Mouse (Mus musculus): ENCODE measurements at regions not wholly inside any gene's neighbourhood (a gene's known extent, or its start where the extent isn't known, plus 50 kb on each side); places are given as distances from the start of the nearest gene placed in this dataset.
"Not testable (repeated sequence)": the region's sequence is repeated elsewhere in the genome, so short reads cannot be mapped to it uniquely, and the experiment has no call there.

- Histone ChIP-seq H3K36me3 (no peaks in the 10 kb centered on the region), H3K4me2 (no peak overlapping the region), H3K9ac (no peak overlapping the region), H3K4me1 (peaks cover 6% of the 10 kb centered on the region; the same call in 1 of the 2 replicates), H3K4me3 (no peak overlapping the region), H3K27ac (no peak overlapping the region), H3K9me3 (no peaks in the 10 kb centered on the region), H3K27me3 (no peaks in the 10 kb centered on the region)
- 22% methylated on average over 8 of the region's 8 CpGs for WGBS
- ATAC-seq (ENCODE audit: borderline replicate concordance, extremely low read depth, low FRiP score, low TSS enrichment), result no peak; the same call in 1 of the 2 replicates
Measured at GRCm38 (mm10) chr10:99320797-99321196, 57.8 kb downstream of the Dusp6 start.

GRCm38 (mm10) chr10:99323358-99323757 lies 60.3 kb downstream of the Dusp6 start:
- no peak for ATAC-seq (ENCODE audit: borderline replicate concordance, extremely low read depth, low FRiP score, low TSS enrichment)
- no peaks in the 10 kb centered on the region for H3K9me3 ChIP-seq

GRCm38 (mm10) chr10:99327501-99327900 lies 64.5 kb downstream of the Dusp6 start:
- ATAC-seq (ENCODE audit: borderline replicate concordance, extremely low read depth, low FRiP score, low TSS enrichment), result no peak
- H3K9ac ChIP-seq, result no peak overlapping the region
- no peaks in the 10 kb centered on the region for H3K4me1 ChIP-seq
- no peak overlapping the region for H3K27ac ChIP-seq
- no peaks in the 10 kb centered on the region for H3K9me3 ChIP-seq
- H3K36me3 ChIP-seq, result no peaks in the 10 kb centered on the region
- no peak overlapping the region for H3K4me3 ChIP-seq
- WGBS, result 87% methylated on average over 2 of the region's 2 CpGs
- H3K27me3 ChIP-seq, result no peaks in the 10 kb centered on the region
- no peak overlapping the region for H3K4me2 ChIP-seq

More at GRCm38 (mm10) chr10:99323358-99323757, 60.3 kb downstream of the Dusp6 start:
- H3K4me3 ChIP-seq, result no peak overlapping the region
- no peak overlapping the region for H3K4me2 ChIP-seq
- H3K36me3 ChIP-seq, result no peaks in the 10 kb centered on the region
- H3K27ac ChIP-seq, result no peak overlapping the region
- H3K4me1 ChIP-seq, result peaks cover 6% of the 10 kb centered on the region; the same call in 1 of the 2 replicates
- WGBS, result 74% methylated on average over 8 of the region's 8 CpGs
- no peak overlapping the region for H3K9ac ChIP-seq
- no peaks in the 10 kb centered on the region for H3K27me3 ChIP-seq

- Histone ChIP-seq H3K4me2 (no peak overlapping the region), H3K4me3 (no peak overlapping the region), H3K9me3 (no peaks in the 10 kb centered on the region), H3K27ac (no peak overlapping the region), H3K4me1 (no peaks in the 10 kb centered on the region), H3K27me3 (no peaks in the 10 kb centered on the region), H3K36me3 (no peaks in the 10 kb centered on the region), H3K9ac (no peak overlapping the region)
- ATAC-seq (ENCODE audit: borderline replicate concordance, extremely low read depth, low FRiP score, low TSS enrichment), result no peak
- WGBS, result 87% methylated on average over 8 of the region's 8 CpGs
Measured at GRCm38 (mm10) chr10:99328568-99328967, 65.5 kb downstream of the Dusp6 start.

GRCm38 (mm10) chr10:99329469-99329868 lies 66.4 kb downstream of the Dusp6 start:
- Histone ChIP-seq H3K4me2 (no peak overlapping the region), H3K9ac (no peak overlapping the region), H3K4me1 (no peaks in the 10 kb centered on the region), H3K4me3 (no peak overlapping the region), H3K27me3 (no peaks in the 10 kb centered on the region), H3K36me3 (no peaks in the 10 kb centered on the region), H3K9me3 (no peaks in the 10 kb centered on the region), H3K27ac (no peak overlapping the region)
- ATAC-seq (ENCODE audit: borderline replicate concordance, extremely low read depth, low FRiP score, low TSS enrichment), result no peak
- 94% methylated on average over 6 of the region's 6 CpGs for WGBS

GRCm38 (mm10) chr10:99330519-99330918 lies 67.5 kb downstream of the Dusp6 start:
- Histone ChIP-seq H3K36me3 (no peaks in the 10 kb centered on the region), H3K27me3 (no peaks in the 10 kb centered on the region), H3K4me2 (no peak overlapping the region), H3K4me3 (no peak overlapping the region), H3K9me3 (no peaks in the 10 kb centered on the region), H3K9ac (no peak overlapping the region), H3K4me1 (no peaks in the 10 kb centered on the region), H3K27ac (no peak overlapping the region)
- no peak for ATAC-seq (ENCODE audit: borderline replicate concordance, extremely low read depth, low FRiP score, low TSS enrichment)
- WGBS, result 57% methylated on average over 7 of the region's 7 CpGs

GRCm38 (mm10) chr10:99331876-99332275 lies 68.8 kb downstream of the Dusp6 start:
- ATAC-seq (ENCODE audit: borderline replicate concordance, extremely low read depth, low FRiP score, low TSS enrichment), result no peak
- H3K9ac ChIP-seq, result no peak overlapping the region
- no peaks in the 10 kb centered on the region for H3K36me3 ChIP-seq
- H3K9me3 ChIP-seq, result no peaks in the 10 kb centered on the region
- no peaks in the 10 kb centered on the region for H3K27me3 ChIP-seq
- no peak overlapping the region for H3K4me3 ChIP-seq
- WGBS, result 81% methylated on average over 12 of the region's 12 CpGs
- H3K27ac ChIP-seq, result no peak overlapping the region
- no peaks in the 10 kb centered on the region for H3K4me1 ChIP-seq
- no peak overlapping the region for H3K4me2 ChIP-seq

- no peak overlapping the region for H3K4me3 ChIP-seq
- WGBS, result 68% methylated on average over 5 of the region's 5 CpGs
- H3K4me1 ChIP-seq, result no peaks in the 10 kb centered on the region
- no peak overlapping the region for H3K4me2 ChIP-seq
- ATAC-seq (ENCODE audit: borderline replicate concordance, extremely low read depth, low FRiP score, low TSS enrichment), result no peak
- H3K27ac ChIP-seq, result no peak overlapping the region
- no peaks in the 10 kb centered on the region for H3K36me3 ChIP-seq
- no peaks in the 10 kb centered on the region for H3K9me3 ChIP-seq
- no peak overlapping the region for H3K9ac ChIP-seq
- no peaks in the 10 kb centered on the region for H3K27me3 ChIP-seq
Measured at GRCm38 (mm10) chr10:99333831-99334230, 70.8 kb downstream of the Dusp6 start.

GRCm38 (mm10) chr10:99336091-99336490 lies 73.1 kb downstream of the Dusp6 start:
- ATAC-seq (ENCODE audit: borderline replicate concordance, extremely low read depth, low FRiP score, low TSS enrichment), result no peak
- 50% methylated on average over 4 of the region's 4 CpGs for WGBS
- no peak overlapping the region for H3K4me3 ChIP-seq
- no peaks in the 10 kb centered on the region for H3K4me1 ChIP-seq
- no peak overlapping the region for H3K4me2 ChIP-seq
- no peak overlapping the region for H3K27ac ChIP-seq
- H3K27me3 ChIP-seq, result no peaks in the 10 kb centered on the region
- H3K9ac ChIP-seq, result no peak overlapping the region
- H3K36me3 ChIP-seq, result no peaks in the 10 kb centered on the region
- H3K9me3 ChIP-seq, result no peaks in the 10 kb centered on the region

- not testable (repeated sequence) for H3K9me3 ChIP-seq
- 93% methylated on average over 8 of the region's 11 CpGs for WGBS
Measured at GRCm38 (mm10) chr10:99338790-99339189, 75.8 kb downstream of the Dusp6 start.

GRCm38 (mm10) chr10:99339291-99339912 lies 76.4 kb downstream of the Dusp6 start:
- ATAC-seq (ENCODE audit: borderline replicate concordance, extremely low read depth, low FRiP score, low TSS enrichment); H3K36me3 ChIP-seq; H3K4me2 ChIP-seq; H3K4me3 ChIP-seq; H3K9ac ChIP-seq; H3K27me3 ChIP-seq; H3K4me1 ChIP-seq; H3K9me3 ChIP-seq; H3K27ac ChIP-seq: not testable (repeated sequence)
- 97% methylated on average over 12 of the region's 19 CpGs for WGBS

More at GRCm38 (mm10) chr10:99338790-99339189, 75.8 kb downstream of the Dusp6 start:
- not testable (repeated sequence) for H3K9ac ChIP-seq; H3K4me1 ChIP-seq; H3K4me3 ChIP-seq; ATAC-seq (ENCODE audit: borderline replicate concordance, extremely low read depth, low FRiP score, low TSS enrichment); H3K36me3 ChIP-seq; H3K27me3 ChIP-seq; H3K27ac ChIP-seq; H3K4me2 ChIP-seq

GRCm38 (mm10) chr10:99340057-99340456 lies 77.0 kb downstream of the Dusp6 start:
- H3K4me2 ChIP-seq; H3K9me3 ChIP-seq; H3K36me3 ChIP-seq; H3K4me3 ChIP-seq; H3K27ac ChIP-seq; H3K27me3 ChIP-seq; H3K4me1 ChIP-seq; H3K9ac ChIP-seq; ATAC-seq (ENCODE audit: borderline replicate concordance, extremely low read depth, low FRiP score, low TSS enrichment): not testable (repeated sequence)
- WGBS, result 100% methylated on average over 3 of the region's 25 CpGs

Data from lung, embryonic 15.5 days (tissue).